Mouse (Mus musculus): ENCODE data around the gene Itpr1.

The Itpr1 gene

GRCm38 (mm10) chr6:108244571-108244970, 31.7 kb downstream of the Itpr1 start:
- DNase-seq = no peak

- DNase-seq = no peak
These were observed 33.6 kb downstream of the Itpr1 start for GRCm38 (mm10) chr6:108246369-108247085.

GRCm38 (mm10) chr6:108247211-108247610, 34.3 kb downstream of the Itpr1 start:
- DNase-seq = no peak

- no peak for DNase-seq
These were observed 35.6 kb downstream of the Itpr1 start for GRCm38 (mm10) chr6:108248519-108248918.

GRCm38 (mm10) chr6:108249031-108249917, 36.4 kb downstream of the Itpr1 start:
- DNase-seq = no peak

- DNase-seq = no peak
These were observed 37.0 kb downstream of the Itpr1 start for GRCm38 (mm10) chr6:108249918-108250225.

GRCm38 (mm10) chr6:108250416-108250815, 37.5 kb downstream of the Itpr1 start:
- DNase-seq = no peak

GRCm38 (mm10) chr6:108252565-108253360, 39.9 kb downstream of the Itpr1 start:
- no peak for DNase-seq

- no peak for DNase-seq
These were observed 41.5 kb downstream of the Itpr1 start for GRCm38 (mm10) chr6:108254132-108255064.

- no peak for DNase-seq
These were observed 43.0 kb downstream of the Itpr1 start for GRCm38 (mm10) chr6:108255880-108256279.

GRCm38 (mm10) chr6:108257225-108257624, 44.3 kb downstream of the Itpr1 start:
- DNase-seq = no peak

GRCm38 (mm10) chr6:108258631-108259030, 45.7 kb downstream of the Itpr1 start:
- no peak for DNase-seq

GRCm38 (mm10) chr6:108259671-108260070, 46.8 kb downstream of the Itpr1 start:
- DNase-seq = no peak

- no peak for DNase-seq
These were observed 48.6 kb downstream of the Itpr1 start for GRCm38 (mm10) chr6:108261506-108261905.

- DNase-seq = no peak
These were observed 51.3 kb downstream of the Itpr1 start for GRCm38 (mm10) chr6:108264164-108264563.

GRCm38 (mm10) chr6:108273451-108273850, 60.6 kb downstream of the Itpr1 start:
- no peak for DNase-seq

- peak; percentile 37 for DNase-seq
These were observed 61.6 kb downstream of the Itpr1 start for GRCm38 (mm10) chr6:108274364-108275084.

- DNase-seq = no peak
These were observed 64.1 kb downstream of the Itpr1 start for GRCm38 (mm10) chr6:108276880-108277507.

GRCm38 (mm10) chr6:108277622-108278396, 64.9 kb downstream of the Itpr1 start:
- DNase-seq = no peak
